Mouse (Mus musculus) heart, embryonic 11.5 days (tissue): ENCODE measurements at regions not wholly inside any gene's neighbourhood (a gene's known extent, or its start where the extent isn't known, plus 50 kb on each side); places are given as distances from the start of the nearest gene placed in this dataset.

ENCODE experiments used
- ATAC-seq: fragments of 200-750 bp; cut with Nextera tagmentation; replicated peaks from 2 replicates; pipeline ENCODE4 v1.8.0; 2017; ENCODE audit warnings: moderate library complexity; ENCODE audit not compliant: insufficient number of reproducible peaks, low FRiP score, low TSS enrichment
- H3K27ac ChIP-seq: fragments of 300-500 bp; sonication (generic); 2 replicates; pipeline ENCODE4 v1.5.1; 2014; ENCODE audit warnings: mild to moderate bottlenecking, low read depth, low read length
- H3K27me3 ChIP-seq: fragments of 300-500 bp; sonication (generic); 2 replicates; pipeline ENCODE4 v1.6.1; 2014; ENCODE audit warnings: mild to moderate bottlenecking, low read length, mixed read lengths; ENCODE audit not compliant: control insufficient read depth, insufficient read depth
- H3K36me3 ChIP-seq: fragments of 300-500 bp; sonication (generic); 2 replicates; pipeline ENCODE4 v1.6.1; 2014; ENCODE audit warnings: mild to moderate bottlenecking, low read length, moderate library complexity, mixed read lengths; ENCODE audit not compliant: control insufficient read depth, insufficient read depth
- H3K4me1 ChIP-seq: fragments of 300-500 bp; sonication (generic); 2 replicates; pipeline ENCODE4 v1.6.1; 2014; ENCODE audit warnings: low read length; ENCODE audit not compliant: control insufficient read depth, insufficient read depth
- H3K4me2 ChIP-seq: fragments of 300-500 bp; sonication (generic); 2 replicates; pipeline ENCODE4 v1.6.1; 2014; ENCODE audit warnings: mild to moderate bottlenecking, moderate library complexity
- H3K4me3 ChIP-seq: fragments of 300-500 bp; sonication (generic); 2 replicates; pipeline ENCODE4 v1.5.1; 2014; ENCODE audit warnings: low read depth, low read length
- H3K9ac ChIP-seq: fragments of 300-500 bp; sonication (generic); 2 replicates; pipeline ENCODE4 v1.6.1; 2014; ENCODE audit warnings: mild to moderate bottlenecking, low read depth, low read length, moderate library complexity
- H3K9me3 ChIP-seq: fragments of 300-500 bp; sonication (generic); replicated peaks from 2 replicates; pipeline ENCODE4 v1.6.1; 2016; ENCODE audit warnings: low read length; ENCODE audit not compliant: control insufficient read depth
- WGBS: fragments of 180-500 bp; shearing (Covaris S2); extraction: QIAGEN DNeasy Blood & Tissue Kit; methylation state at CpG from one replicate; pipeline ENCODE4 v1.1.7; 2014; ENCODE audit not compliant: insufficient replicate concordance; 5-methylcytosine and 5-hydroxymethylcytosine counted together

DNA sequence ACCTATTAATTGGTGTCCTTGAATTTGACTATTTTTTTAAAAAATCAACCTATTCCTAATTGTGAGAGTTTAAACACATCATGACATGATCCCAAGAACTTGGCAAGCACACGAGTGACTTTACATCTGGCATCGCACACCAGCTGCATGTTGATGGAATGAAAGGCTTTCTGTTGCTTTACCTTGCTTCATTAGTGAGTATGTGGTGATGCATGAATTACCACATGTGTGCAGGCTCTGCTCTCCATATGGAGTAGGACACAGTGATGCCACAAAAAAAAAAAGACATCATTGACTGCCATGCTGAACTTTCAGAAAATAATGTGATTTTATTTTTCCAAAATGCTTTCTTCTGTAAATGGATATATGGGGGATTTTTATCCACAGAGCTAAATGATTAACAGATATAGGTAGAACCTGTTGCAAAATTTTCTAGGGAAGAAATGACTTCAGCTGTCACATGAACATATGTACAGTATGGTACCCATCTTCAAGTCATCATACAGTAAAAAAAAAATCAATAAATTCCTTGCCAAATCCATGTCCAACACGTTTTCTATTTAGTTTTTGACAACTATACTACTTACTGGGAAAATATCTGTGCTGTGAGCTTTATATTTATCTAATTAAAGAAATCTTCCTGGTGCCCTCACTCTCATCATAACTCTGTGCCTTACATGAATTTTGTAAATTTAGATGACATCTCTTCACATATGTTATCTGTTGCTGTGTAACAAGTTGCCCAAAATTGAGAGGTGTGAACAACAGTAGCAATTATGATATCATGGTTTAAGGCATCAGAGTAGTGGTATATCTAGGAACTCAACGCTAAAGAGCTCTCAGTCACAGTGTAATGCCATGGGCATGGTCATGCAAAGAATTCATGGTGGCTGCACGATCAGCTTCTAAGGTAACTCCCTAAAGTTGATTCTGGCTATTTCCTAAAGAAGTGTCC is 84.0 kb upstream of the Arrdc3 start:
- H3K9ac ChIP-seq = no peak overlapping the region
- H3K27ac ChIP-seq = no peak overlapping the region
- no peaks in the 10 kb centered on the region for H3K4me1 ChIP-seq
- H3K4me2 ChIP-seq = no peak overlapping the region
- ATAC-seq = no peak
- no peaks in the 10 kb centered on the region for H3K9me3 ChIP-seq
- H3K4me3 ChIP-seq = no peak overlapping the region
- H3K27me3 ChIP-seq = no peaks in the 10 kb centered on the region
- 66% methylated on average over 5 of the region's 5 CpGs for WGBS
- no peaks in the 10 kb centered on the region for H3K36me3 ChIP-seq

DNA sequence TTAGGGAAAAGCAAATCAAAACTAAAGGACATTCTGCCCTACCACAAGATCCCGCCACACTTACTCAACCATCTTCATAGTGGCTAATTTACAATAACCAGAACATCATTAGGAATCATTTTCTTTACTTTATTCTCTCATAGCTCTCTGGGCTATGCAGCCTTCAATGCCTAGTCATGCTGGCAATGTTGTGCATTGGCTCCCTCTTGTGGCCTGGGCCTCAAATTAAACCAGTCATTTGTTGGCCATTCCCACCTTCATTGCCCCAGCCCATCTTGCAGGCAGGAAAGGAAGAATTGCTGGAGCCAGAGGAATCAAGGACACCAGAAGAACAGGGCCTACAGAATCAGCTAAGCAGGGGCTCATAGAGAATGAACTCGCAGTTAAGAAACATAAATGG is 77.0 kb upstream of the Arrdc3 start:
- no peak overlapping the region for H3K4me3 ChIP-seq
- no peak overlapping the region for H3K27ac ChIP-seq
- no peaks in the 10 kb centered on the region for H3K9me3 ChIP-seq
- H3K36me3 ChIP-seq = no peaks in the 10 kb centered on the region
- no peak for ATAC-seq
- H3K4me2 ChIP-seq = no peak overlapping the region
- WGBS = 35% methylated on average over 2 of the region's 2 CpGs
- H3K9ac ChIP-seq = no peak overlapping the region
- H3K27me3 ChIP-seq = no peaks in the 10 kb centered on the region
- H3K4me1 ChIP-seq = no peaks in the 10 kb centered on the region

GRCm38 (mm10) chr13:80827037-80827471 is 56.1 kb upstream of the Arrdc3 start:
- Histone ChIP-seq H3K9me3 (no peaks in the 10 kb centered on the region), H3K4me1 (no peaks in the 10 kb centered on the region), H3K4me3 (no peak overlapping the region), H3K27me3 (no peaks in the 10 kb centered on the region), H3K27ac (no peak overlapping the region), H3K36me3 (no peaks in the 10 kb centered on the region), H3K4me2 (no peak overlapping the region), H3K9ac (no peak overlapping the region)
- ATAC-seq = 0 out of 2 replicates have a peak, but pooled peaks have one; percentile 49
